Mouse (Mus musculus) embryo, embryonic 11.5 days (tissue): ENCODE results near the gene Plcd4.

Experiments used
- DNase-seq: peaks from one replicate; pipeline ENCODE4 v3.0.0-alpha.2; 2012; ENCODE audit warnings: low read depth, low spot score

The Plcd4 gene

DNA sequence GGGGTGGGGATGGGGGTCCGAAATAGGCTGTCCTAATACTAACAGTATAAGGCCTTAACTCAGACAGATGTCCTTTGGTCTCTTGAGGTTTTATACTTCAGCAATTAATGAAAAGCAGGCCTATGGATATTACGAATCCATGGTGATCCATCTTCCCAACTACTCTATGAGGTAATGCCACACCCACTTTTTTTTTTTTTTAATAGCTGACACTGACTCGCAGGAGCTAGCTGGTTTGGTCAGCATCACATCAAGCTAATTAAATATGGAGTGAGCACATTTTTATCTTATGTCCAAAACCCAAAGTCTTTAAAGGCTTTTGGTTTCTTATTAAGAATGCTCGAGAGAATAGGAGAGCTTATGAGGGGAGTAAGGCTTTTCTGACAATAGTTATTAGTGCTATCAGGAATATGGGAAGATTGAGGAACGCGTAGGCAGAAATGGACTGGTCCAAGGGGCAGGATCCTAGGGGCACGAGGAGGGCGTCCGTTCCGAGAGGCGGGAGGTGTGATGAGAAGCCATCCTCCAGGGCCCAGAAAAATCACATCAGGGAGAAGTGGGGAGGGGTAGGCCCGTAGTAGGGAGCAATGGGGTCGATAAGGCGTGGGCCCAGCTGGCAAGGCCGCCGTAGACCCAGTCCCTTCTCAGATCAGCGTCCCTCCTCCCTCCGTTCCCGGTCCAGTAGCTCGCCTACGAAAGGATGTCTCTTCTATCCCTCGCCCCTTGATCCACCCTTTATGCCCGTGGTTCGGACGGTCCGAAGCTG is 58.0 kb downstream of the Plcd4 start:
- DNase-seq: no peak

DNA sequence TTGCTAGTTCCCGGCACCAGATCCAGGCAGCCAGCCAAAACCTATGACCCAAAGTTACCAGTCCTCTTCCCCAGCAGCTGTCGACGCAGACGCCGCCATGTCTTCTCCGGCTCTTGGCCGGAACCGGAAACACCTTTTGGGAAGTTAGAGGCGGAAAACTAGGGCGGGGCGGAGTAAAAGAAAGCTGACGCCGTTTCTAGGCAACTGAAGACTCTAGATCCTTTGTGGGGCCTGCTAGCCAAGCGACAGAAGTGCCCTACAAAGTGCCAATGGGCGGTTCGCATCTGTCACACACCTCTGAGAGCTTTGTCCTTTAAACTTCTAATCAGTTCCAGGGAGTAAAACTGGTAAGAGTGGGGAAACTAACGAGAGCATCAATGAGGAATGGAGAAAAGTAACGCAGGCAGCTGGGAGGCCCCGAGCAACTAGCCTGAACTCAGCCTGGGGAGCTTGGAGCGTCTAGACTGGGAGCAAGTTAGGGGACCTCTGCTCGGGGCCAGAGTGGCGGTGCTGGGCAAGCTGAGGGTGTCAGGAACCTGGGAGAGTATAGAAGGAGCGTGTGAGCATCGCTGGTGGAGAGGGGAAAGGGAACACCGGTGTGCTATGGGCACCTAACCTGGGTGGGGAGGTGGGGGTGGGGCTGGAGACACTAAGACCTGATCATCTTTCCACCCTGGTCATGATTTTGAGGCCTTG is 58.7 kb downstream of the Plcd4 start, which contains the start of the genes Rnf25 and Stk36:
Gene Rnf25, minus strand, starts transcription at position 131 of the 696 bp plus-strand sequence.
Gene Stk36, plus strand, starts transcription at position 179 of the 696 bp plus-strand sequence.
- DNase-seq: peak; percentile 67
